Mouse (Mus musculus) limb, embryonic 14.5 days (tissue): ENCODE data around the gene Lasp1. TPM values are rescaled to one million over a fixed set of nuclear protein-coding genes. Genes with fewer than 3 reads are reported as not detected.

ENCODE experiments used
- ATAC-seq: fragments of 200-750 bp; cut with Nextera tagmentation; 2 replicates; pipeline ENCODE4 v1.8.0; 2017; ENCODE audit warnings: low read depth, moderate number of reproducible peaks, moderate TSS enrichment; ENCODE audit not compliant: low FRiP score
- DNase-seq: peaks from one replicate; pipeline ENCODE4 v3.0.0-alpha.2; 2015; ENCODE audit warnings: low spot score
- H3K27ac ChIP-seq: fragments of 300-500 bp; sonication (generic); replicated peaks from 2 replicates; pipeline ENCODE4 v1.5.1; 2014; ENCODE audit warnings: low read depth, mild to moderate bottlenecking, low read length, moderate library complexity, mixed read lengths
- H3K27me3 ChIP-seq: fragments of 300-500 bp; sonication (generic); 2 replicates; pipeline ENCODE4 v1.6.1; 2014; ENCODE audit warnings: low read length, mixed read lengths; ENCODE audit not compliant: control insufficient read depth, insufficient read depth
- H3K36me3 ChIP-seq: fragments of 300-500 bp; sonication (generic); 2 replicates; pipeline ENCODE4 v1.6.1; 2014; ENCODE audit warnings: mild to moderate bottlenecking, low read length, moderate library complexity, mixed read lengths; ENCODE audit not compliant: control insufficient read depth, insufficient read depth
- H3K4me1 ChIP-seq: fragments of 300-500 bp; sonication (generic); 2 replicates; pipeline ENCODE4 v1.6.1; 2014; ENCODE audit warnings: antibody characterized with exemption, low read length, mixed read lengths; ENCODE audit not compliant: control insufficient read depth, insufficient read depth
- H3K4me2 ChIP-seq: fragments of 300-500 bp; sonication (generic); replicated peaks from 2 replicates; pipeline ENCODE4 v1.6.1; 2014; ENCODE audit warnings: low read depth, mild to moderate bottlenecking, low read length, moderate library complexity; ENCODE audit not compliant: severe bottlenecking
- H3K4me3 ChIP-seq: fragments of 300-500 bp; sonication (generic); replicated peaks from 2 replicates; pipeline ENCODE4 v1.5.1; 2014; ENCODE audit warnings: low read length
- H3K9ac ChIP-seq: fragments of 300-500 bp; sonication (generic); 2 replicates; pipeline ENCODE4 v1.6.1; 2014; ENCODE audit warnings: mild to moderate bottlenecking, low read depth, low read length, moderate library complexity; ENCODE audit not compliant: severe bottlenecking
- H3K9me3 ChIP-seq: fragments of 300-500 bp; sonication (generic); 2 replicates; pipeline ENCODE4 v1.6.1; 2016; ENCODE audit warnings: low read length; ENCODE audit not compliant: control insufficient read depth
- POLR2A ChIP-seq: fragments of 200-500 bp; IDR thresholded peaks from 2 replicates; pipeline ENCODE4 v1.8.0; 2012; ENCODE audit warnings: inconsistent platforms, mild to moderate bottlenecking, moderate library complexity, borderline replicate concordance; ENCODE audit not compliant: insufficient read depth, insufficient read length; ENCODE audit errors: extremely low read depth
- WGBS: fragments of 180-500 bp; shearing (Covaris S2); extraction: QIAGEN DNeasy Blood & Tissue Kit; methylation state at CpG from one replicate; pipeline ENCODE4 v1.1.7; 2014; 5-methylcytosine and 5-hydroxymethylcytosine counted together
- polyA plus RNA-seq, 2 experiments: library from polyadenylated mRNA; depleted of rRNA in 1 of 2; stranded (reverse) in 1 of 2; unstranded in 1 of 2; fragments of >200 nt; fragmentation: Nextera tagmentation in 1 of 2; extraction: Ambion mirVana in 1 of 2; gene quantifications; 2 replicates each; pipeline versions ENCODE4 v1.2.1 to v1.2.3; 2012 to 2014

Lasp1 gene
- polyA plus RNA-seq, 2 experiments, result 95.7 to 105 TPM

- 80% methylated on average over 2 of the region's 2 CpGs for WGBS
- no peaks in the 10 kb centered on the region for H3K27me3 ChIP-seq
- no peak for TF ChIP-seq POLR2A
- H3K4me2 ChIP-seq, result 0 out of 2 replicates have a peak overlapping the region, but pooled peaks have one; percentile 4
- no peak for ATAC-seq
- no peak overlapping the region for H3K27ac ChIP-seq
- H3K9me3 ChIP-seq, result no peaks in the 10 kb centered on the region
- no peak overlapping the region for H3K4me3 ChIP-seq
- peaks cover 88% of the 10 kb centered on the region for H3K4me1 ChIP-seq
- no peak overlapping the region for H3K9ac ChIP-seq
- peak; percentile 41 for DNase-seq
- H3K36me3 ChIP-seq, result peaks cover 55% of the 10 kb centered on the region
Observed at GRCm38 (mm10) chr11:97808093-97808492, 9.3 kb downstream of the Lasp1 start.

GRCm38 (mm10) chr11:97808621-97809234 is 9.9 kb downstream of the Lasp1 start:
- 0 out of 2 replicates have a peak overlapping the region, but pooled peaks have one; percentile 5 for H3K27ac ChIP-seq
- DNase-seq, result peak; percentile 66

GRCm38 (mm10) chr11:97809235-97810121 is 10.7 kb downstream of the Lasp1 start:
- WGBS, result 67% methylated on average over 7 of the region's 7 CpGs
- no peak overlapping the region for H3K4me3 ChIP-seq
- 0 out of 2 replicates have a peak, but pooled peaks have one; percentile 21 for ATAC-seq
- H3K9me3 ChIP-seq, result no peaks in the 10 kb centered on the region
- H3K9ac ChIP-seq, result no peak overlapping the region
- DNase-seq, result peak; percentile 25
- 0 out of 2 replicates have a peak overlapping the region, but pooled peaks have one; percentile 5 for H3K27ac ChIP-seq
- TF ChIP-seq POLR2A, result no peak
- H3K4me1 ChIP-seq, result peaks cover 81% of the 10 kb centered on the region
- H3K4me2 ChIP-seq, result no peak overlapping the region
- H3K36me3 ChIP-seq, result peaks cover 63% of the 10 kb centered on the region
- no peaks in the 10 kb centered on the region for H3K27me3 ChIP-seq

More at GRCm38 (mm10) chr11:97808621-97809234, 9.9 kb downstream of the Lasp1 start:
- Histone ChIP-seq H3K4me3 (no peak overlapping the region), H3K36me3 (peaks cover 59% of the 10 kb centered on the region), H3K9ac (no peak overlapping the region), H3K4me2 (no peak overlapping the region), H3K27me3 (no peaks in the 10 kb centered on the region), H3K9me3 (no peaks in the 10 kb centered on the region), H3K4me1 (peaks cover 88% of the 10 kb centered on the region)
- no peak for TF ChIP-seq POLR2A
- peak; percentile 27; the same call in 1 of the 2 replicates for ATAC-seq
- WGBS, result 47% methylated on average over 5 of the region's 5 CpGs

GRCm38 (mm10) chr11:97810356-97810755 is 11.6 kb downstream of the Lasp1 start:
- no peaks in the 10 kb centered on the region for H3K27me3 ChIP-seq
- WGBS, result 76% methylated on average over 7 of the region's 7 CpGs
- H3K36me3 ChIP-seq, result peaks cover 72% of the 10 kb centered on the region
- H3K9ac ChIP-seq, result no peak overlapping the region
- no peak overlapping the region for H3K4me2 ChIP-seq
- H3K9me3 ChIP-seq, result no peaks in the 10 kb centered on the region
- no peak overlapping the region for H3K27ac ChIP-seq
- no peak for TF ChIP-seq POLR2A
- ATAC-seq, result no peak
- no peak overlapping the region for H3K4me3 ChIP-seq
- H3K4me1 ChIP-seq, result peaks cover 74% of the 10 kb centered on the region
- DNase-seq, result no peak

- H3K4me1 ChIP-seq, result peaks cover 73% of the 10 kb centered on the region
- 43% methylated on average over 3 of the region's 3 CpGs for WGBS
- H3K4me2 ChIP-seq, result no peak overlapping the region
- H3K9ac ChIP-seq, result no peak overlapping the region
- no peaks in the 10 kb centered on the region for H3K27me3 ChIP-seq
- H3K9me3 ChIP-seq, result no peaks in the 10 kb centered on the region
- H3K27ac ChIP-seq, result no peak overlapping the region
- ATAC-seq (no peak), DNase-seq (no peak)
- H3K36me3 ChIP-seq, result peaks cover 78% of the 10 kb centered on the region
- no peak for TF ChIP-seq POLR2A
- H3K4me3 ChIP-seq, result no peak overlapping the region
Observed at GRCm38 (mm10) chr11:97810970-97811369, 12.2 kb downstream of the Lasp1 start.
